Mouse (Mus musculus): ENCODE results near the gene Xylt1. TPM values are rescaled to one million over a fixed set of nuclear protein-coding genes. Genes with fewer than 3 reads are reported as not detected.

Gene Xylt1
- total RNA-seq, 1 experiment from 2014 or later, result 30.0 TPM

DNA sequence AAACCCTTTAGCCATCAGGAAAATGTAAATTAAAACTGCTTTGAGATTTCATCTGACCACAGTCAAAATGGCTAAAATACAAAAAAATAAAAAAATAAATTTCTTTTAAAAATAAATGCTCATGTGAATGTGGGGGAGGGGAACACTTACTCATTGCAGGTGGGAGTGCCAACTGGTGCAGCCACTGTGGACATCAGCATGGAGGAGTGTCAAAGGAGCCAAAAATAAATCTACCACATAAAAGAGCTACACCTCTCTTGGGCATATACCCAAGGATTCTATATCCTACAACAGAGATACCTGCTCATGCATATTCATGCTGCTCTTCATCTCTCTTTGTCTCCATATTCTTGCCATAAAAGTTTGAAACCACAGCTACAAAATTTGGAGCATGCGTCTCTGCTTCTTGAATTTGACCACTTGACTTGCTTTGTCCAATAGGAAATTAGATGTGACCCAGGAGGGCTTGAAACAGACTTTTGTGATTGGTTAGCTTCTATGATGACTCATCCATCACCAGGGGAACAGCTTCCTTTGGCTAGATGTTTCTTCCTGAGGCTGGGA lies 317.9 kb downstream of the Xylt1 start:
- ATAC-seq (replicated peaks; ENCODE audit: insufficient number of reproducible peaks, low FRiP score, low TSS enrichment, poor library complexity, severe bottlenecking), result no peak

GRCm38 (mm10) chr7:117699343-117699985 lies 318.7 kb downstream of the Xylt1 start:
- no peak for ATAC-seq (replicated peaks; ENCODE audit: insufficient number of reproducible peaks, low FRiP score, low TSS enrichment, poor library complexity, severe bottlenecking)

- ATAC-seq (replicated peaks; ENCODE audit: insufficient number of reproducible peaks, low FRiP score, low TSS enrichment, poor library complexity, severe bottlenecking), result no peak
Measured at GRCm38 (mm10) chr7:117700066-117700465, 319.3 kb downstream of the Xylt1 start.

DNA sequence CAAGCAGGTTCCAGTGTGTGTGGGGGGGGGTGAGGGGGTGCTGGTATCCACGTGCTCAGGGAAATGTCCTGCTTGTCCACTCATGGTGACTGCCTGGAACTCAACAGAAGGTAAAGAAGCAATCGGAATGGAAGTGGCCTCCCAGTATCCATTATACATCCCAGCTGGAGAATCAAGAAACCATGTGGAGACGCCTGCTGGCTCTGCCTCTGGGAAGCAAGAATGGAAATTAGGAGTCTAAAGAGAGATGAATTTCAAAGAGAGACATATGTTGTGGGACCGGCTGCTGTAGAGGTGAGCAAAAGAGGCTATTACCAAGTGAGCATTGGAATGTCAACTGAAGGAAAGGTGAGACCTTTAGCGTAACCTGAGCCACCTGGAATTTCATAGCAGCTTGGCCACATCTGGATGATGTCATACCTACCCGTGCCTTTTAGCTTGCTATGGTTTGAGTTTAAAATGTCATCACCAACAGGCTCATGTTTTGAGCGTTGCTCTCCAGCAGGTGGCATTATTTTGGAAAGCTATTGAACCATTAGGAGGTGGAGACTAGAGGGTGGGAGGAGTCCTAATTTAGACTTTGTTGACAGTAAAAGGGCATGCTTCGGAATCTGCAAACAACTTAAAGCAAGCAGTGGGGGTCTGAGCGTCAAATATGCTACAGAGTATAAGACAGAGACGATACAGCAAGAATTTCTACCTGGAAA lies 329.3 kb downstream of the Xylt1 start:
- ATAC-seq (replicated peaks; ENCODE audit: insufficient number of reproducible peaks, low FRiP score, low TSS enrichment, poor library complexity, severe bottlenecking), result no peak

DNA sequence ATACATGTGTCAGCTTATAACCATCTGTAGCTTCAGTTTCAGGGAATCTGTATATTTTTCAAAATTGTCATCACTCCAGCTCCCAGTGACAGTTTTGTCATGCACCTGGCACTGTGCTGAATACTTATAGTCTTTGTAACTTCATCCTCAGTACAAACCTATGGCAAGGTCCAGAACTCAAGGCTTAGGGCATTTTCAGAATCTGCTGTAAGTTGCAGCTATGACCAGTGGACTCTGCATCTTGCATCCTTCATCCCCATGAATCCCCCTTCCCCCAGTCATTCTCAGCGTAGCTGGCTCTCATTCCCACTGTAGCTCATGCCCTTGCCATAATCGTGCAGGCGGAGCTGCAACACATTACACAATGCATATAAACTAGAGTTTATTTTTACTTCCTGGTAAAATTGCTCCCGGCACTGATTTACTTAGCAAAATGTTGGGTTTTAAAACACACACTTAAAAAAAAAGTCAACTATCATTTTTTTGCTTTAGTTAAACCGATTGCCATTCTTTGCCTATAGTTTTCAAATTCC lies 336.2 kb downstream of the Xylt1 start:
- ATAC-seq (replicated peaks; ENCODE audit: insufficient number of reproducible peaks, low FRiP score, low TSS enrichment, poor library complexity, severe bottlenecking), result no peak

- no peak for ATAC-seq (replicated peaks; ENCODE audit: insufficient number of reproducible peaks, low FRiP score, low TSS enrichment, poor library complexity, severe bottlenecking)
Measured at GRCm38 (mm10) chr7:117720426-117720825, 339.6 kb downstream of the Xylt1 start.
